Mouse (Mus musculus) layer of hippocampus, adult 9-10 months (tissue): Measurements from ENCODE around the gene Ikbip.

ENCODE experiments used
- DNase-seq: peaks from one replicate; pipeline ENCODE4 v3.0.0; 2022; ENCODE audit warnings: low spot score

The Ikbip gene

DNA sequence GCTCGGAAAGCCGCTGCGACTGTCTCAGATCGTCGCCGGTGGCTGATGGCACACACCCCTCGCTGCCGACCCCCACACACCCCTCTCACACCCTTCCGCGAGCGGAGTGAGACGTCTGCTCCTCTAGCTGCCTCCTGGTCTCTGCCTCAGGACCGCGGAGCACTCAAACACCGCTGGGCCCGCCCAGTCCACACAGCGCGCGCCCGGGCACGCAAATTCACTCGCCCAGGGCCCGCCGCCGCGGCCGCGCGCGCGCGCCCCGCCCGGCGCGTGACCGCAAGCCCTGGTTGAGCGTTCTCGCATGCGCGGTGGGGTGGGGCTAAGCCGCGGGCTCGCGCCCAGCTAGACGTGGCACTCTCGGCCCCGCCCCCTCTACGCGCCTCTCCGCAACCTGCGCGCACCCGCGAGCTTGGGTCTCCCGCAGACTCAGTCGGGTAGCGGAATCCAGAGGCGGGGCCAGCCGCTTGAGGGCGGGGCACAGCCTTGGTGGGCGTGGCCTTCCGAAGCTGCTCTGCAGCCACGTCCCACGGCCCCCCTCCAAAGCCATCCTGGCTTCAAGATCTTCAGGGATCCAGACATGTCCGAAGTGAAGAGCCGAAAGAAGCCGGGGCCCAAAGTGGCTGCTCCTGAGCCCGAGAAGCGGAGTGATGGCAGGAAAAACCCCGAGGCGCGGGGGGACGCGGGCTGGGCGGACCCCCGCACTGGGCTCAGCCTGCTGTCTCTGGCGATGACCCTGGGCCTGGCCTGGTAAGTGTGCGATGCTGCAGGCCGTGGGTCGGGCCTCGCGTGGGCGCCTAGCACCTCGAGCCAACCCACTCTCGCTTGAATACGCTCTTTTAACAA lies at the start of gene Ikbip, which contains the start of gene Apaf1:
Gene Ikbip, plus strand, starts transcription at position 391 of the 843 bp plus-strand sequence.
Gene Apaf1, minus strand, starts transcription at position 221 of the 843 bp plus-strand sequence.
- peak; percentile 96 for DNase-seq

GRCm38 (mm10) chr10:91033942-91034341 lies 48.8 kb upstream of the Ikbip start:
- peak; percentile 55 for DNase-seq

- no peak for DNase-seq
Measured at GRCm38 (mm10) chr10:91049696-91050095, 33.0 kb upstream of the Ikbip start.

DNA sequence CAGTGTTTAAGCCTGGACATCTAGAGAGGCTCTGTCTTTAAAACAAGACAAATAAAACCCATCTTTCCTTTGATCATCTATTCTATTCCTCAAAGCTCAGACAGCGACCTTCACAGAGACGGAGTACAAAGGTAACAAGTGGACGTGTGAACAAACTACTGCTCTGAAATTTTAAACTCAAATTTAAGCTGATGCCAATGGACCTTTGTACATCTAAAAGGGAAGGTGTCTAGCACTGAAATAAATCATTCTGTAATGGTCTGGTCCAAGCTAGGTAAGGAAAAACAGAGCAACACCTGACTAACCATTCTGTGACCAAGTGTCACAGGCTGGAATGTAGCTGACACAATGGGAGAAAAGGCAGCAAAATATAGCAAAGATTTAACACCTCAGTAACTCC lies 31.6 kb upstream of the Ikbip start:
- no peak for DNase-seq

GRCm38 (mm10) chr10:91052734-91053133 lies 30.0 kb upstream of the Ikbip start:
- no peak for DNase-seq

- DNase-seq, result no peak
Measured at GRCm38 (mm10) chr10:91060742-91061141, 22.0 kb upstream of the Ikbip start.

DNA sequence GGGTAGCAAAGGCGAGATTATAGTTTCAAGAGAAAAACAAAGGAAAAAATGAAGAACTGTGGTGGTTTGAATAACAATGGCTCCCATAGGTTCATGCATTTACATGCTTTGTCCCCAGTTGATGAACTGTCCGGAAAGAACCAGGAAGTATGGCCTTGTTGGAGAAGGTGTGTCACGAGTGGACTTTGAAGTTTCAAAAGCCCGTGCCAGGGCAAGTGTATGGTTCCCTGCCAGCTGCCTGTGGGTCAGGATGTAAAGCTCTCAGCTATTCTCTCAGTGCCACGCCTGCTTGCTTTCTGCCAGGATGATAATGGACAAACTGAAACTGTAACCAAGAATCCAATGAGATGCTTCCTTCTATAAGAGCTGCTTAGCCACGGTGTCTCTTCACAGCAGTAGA lies 20.4 kb upstream of the Ikbip start:
- DNase-seq, result no peak

- no peak for DNase-seq
Measured at GRCm38 (mm10) chr10:91071768-91072167, 11.0 kb upstream of the Ikbip start.

DNA sequence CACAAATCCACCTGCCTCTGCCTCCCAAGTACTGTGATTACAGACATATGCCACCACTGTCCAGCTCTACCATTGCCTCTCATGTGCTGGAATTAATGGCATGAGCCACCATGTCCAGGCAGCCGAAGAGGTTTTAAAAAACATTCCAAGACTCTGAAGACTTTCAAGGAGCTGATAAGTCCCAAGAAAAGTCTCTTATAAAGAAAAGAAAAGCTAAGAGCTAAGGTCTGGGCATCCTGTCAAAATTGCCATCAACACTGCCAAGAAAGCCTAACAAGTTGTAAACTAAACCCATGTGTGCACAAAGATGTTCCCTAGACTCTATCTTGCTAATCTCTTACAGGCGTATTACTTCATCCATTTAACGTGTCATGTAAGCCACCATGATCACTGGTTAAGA lies 9.4 kb upstream of the Ikbip start:
- no peak for DNase-seq

GRCm38 (mm10) chr10:91076667-91077066 lies 6.1 kb upstream of the Ikbip start:
- no peak for DNase-seq

GRCm38 (mm10) chr10:91080540-91080939 lies 2.2 kb upstream of the Ikbip start:
- no peak for DNase-seq

DNA sequence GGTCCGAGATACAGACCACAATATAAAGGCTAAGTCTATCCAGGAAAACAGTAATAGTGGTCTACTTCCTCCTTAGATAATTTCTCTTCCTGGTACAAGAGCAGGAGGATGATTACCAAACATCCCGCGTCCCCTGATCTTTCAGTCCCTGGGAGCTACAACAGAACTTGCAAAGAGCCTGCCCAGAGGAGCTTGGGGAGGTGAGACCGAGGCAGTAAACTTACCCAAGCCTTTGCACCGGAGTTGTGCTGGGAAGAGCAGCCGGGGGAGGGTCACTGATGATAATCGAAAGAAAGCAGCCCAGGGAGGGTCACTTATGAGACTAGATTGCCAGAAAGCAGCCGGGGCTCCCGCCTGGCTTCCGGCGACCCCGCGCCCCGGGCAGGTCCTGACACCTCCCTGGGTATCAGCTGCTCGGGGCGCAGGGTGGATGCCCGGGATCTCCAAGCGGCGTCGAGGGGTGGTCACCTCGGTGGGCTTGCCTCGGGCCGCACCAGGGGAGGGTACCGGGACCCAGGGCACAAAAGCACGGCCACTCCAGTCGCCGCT lies 707 bp upstream of the Ikbip start:
- no peak for DNase-seq

GRCm38 (mm10) chr10:91083393-91083927 lies 720 bp downstream of the Ikbip start:
- no peak for DNase-seq

- no peak for DNase-seq
Measured at GRCm38 (mm10) chr10:91092812-91093211, 10.1 kb downstream of the Ikbip start.

DNA sequence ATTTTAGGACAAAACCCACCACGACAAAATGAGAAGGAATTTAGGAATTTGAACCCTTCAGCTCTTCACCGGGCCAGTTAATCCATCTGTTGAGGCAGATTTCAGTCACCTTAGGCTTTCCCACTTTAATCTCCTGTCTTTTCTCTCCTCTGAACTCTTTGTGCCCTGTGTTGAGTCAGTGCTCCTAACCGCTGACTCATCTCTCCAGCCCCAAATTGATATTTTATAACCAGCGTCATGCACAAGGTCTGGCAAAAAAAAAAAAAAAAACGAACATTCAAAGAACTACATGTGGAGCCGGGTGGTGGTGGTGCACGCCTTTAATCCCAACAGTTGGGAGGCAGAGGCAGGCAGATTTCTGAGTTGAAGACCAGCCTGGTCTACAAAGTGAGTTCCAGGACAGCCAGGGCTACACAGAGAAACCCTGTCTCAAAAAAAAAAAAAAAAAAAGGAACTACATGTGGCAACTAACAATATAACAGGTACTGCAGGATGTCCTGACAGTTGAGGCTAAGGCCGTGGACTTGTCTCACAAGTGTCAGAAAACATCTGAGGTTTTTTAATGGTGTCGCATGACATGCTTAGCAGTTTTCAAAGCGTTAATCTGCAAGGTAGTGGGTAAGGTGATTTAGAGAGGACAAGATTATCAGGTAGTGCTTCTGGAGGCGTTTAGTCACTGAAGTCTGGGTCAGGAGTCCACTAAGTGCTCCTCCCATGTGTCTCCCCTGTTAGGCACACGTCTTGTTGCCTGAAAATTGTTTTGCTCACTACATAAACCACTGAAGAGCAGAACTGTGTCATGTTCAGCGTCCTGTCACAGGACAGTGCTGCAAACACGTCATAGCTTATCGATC lies 11.7 kb downstream of the Ikbip start:
- no peak for DNase-seq

GRCm38 (mm10) chr10:91098056-91098455 lies 15.3 kb downstream of the Ikbip start:
- DNase-seq, result no peak

- no peak for DNase-seq
Measured at GRCm38 (mm10) chr10:91100101-91100500, 17.4 kb downstream of the Ikbip start.

GRCm38 (mm10) chr10:91101936-91102335 lies 19.2 kb downstream of the Ikbip start:
- no peak for DNase-seq

GRCm38 (mm10) chr10:91102799-91103590 lies 20.3 kb downstream of the Ikbip start:
- DNase-seq, result no peak

DNA sequence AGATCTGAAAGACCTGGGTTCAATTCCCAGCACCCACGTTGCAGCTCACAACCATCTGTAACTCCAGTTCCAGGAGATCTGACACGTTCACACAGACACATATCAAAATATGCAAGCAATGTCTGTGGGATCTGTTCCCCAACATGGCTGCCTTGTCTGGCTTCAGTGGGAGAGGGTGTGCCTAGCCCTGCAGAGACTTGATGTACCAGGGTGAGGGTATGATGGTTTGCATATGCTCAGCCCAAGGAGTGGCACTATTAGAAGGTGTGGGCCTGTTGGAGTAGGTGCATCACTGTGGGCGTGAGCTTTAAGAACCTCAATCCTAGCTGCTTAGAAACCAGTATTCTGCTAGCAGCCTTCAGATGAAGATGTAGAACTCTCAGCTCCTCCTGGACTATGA lies 23.2 kb downstream of the Ikbip start:
- DNase-seq, result no peak

DNA sequence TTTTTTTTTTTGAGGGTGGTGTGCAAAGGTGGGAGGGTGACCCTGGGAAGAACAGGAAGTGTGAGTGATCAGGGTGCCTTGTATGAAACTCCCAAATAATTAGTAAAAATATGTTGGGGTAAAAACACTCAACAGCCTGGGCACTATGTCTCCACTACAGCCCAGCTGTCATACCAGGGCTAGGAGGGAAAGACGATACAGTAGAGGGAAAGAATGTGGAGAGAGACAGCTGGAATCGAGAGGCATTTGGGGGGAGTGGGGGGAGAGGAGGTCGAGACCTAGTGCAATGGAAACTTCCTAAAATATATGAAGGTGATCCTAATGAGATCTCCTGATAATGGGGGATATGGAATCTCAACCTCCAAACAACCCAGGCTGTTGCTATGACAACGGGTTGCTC lies 27.1 kb downstream of the Ikbip start:
- no peak for DNase-seq

- no peak for DNase-seq
Measured at GRCm38 (mm10) chr10:91116958-91117357, 34.2 kb downstream of the Ikbip start.
